Mouse (Mus musculus) bone marrow, adult 2 months (tissue): ENCODE data around the gene Kiz. TPM values are rescaled to one million over a fixed set of nuclear protein-coding genes. Genes with fewer than 3 reads are reported as not detected.
A peak's percentile ranks its signal among the peaks of the same experiment; 100 is the strongest.

Experiments used
- H3K27ac ChIP-seq: fragments of 200-500 bp; 2 replicates; pipeline ENCODE4 v1.5.1; 2012; ENCODE audit warnings: low read depth, mild to moderate bottlenecking, control low read depth, inconsistent platforms, low read length; ENCODE audit not compliant: control insufficient read depth, poor library complexity, insufficient read depth
- H3K4me1 ChIP-seq: fragments of 200-500 bp; 2 replicates; pipeline ENCODE4 v1.6.1; 2011; ENCODE audit warnings: low read length; ENCODE audit not compliant: control insufficient read depth, insufficient read depth
- H3K4me3 ChIP-seq: fragments of 200-500 bp; replicated peaks from 2 replicates; pipeline ENCODE3; 2011; ENCODE audit warnings: mild to moderate bottlenecking, low read depth, low read length, control low read depth; ENCODE audit not compliant: control insufficient read depth
- CTCF ChIP-seq: fragments of 200-500 bp; IDR thresholded peaks from 2 replicates; pipeline ENCODE4 v1.5.1; 2011; ENCODE audit warnings: low read length, control low read depth; ENCODE audit not compliant: control insufficient read depth, insufficient read depth
- POLR2A ChIP-seq: fragments of 200-500 bp; IDR thresholded peaks from 2 replicates; pipeline ENCODE4 v1.6.1; 2011; ENCODE audit warnings: low read depth, mild to moderate bottlenecking, control low read depth, low read length, borderline replicate concordance; ENCODE audit not compliant: control insufficient read depth
- WGBS: fragments of 180-500 bp; shearing (Covaris S2); methylation state at CpG from one replicate; pipeline ENCODE4 v1.1.7; 2018; 5-methylcytosine and 5-hydroxymethylcytosine counted together
- polyA plus RNA-seq: library from polyadenylated mRNA; stranded (reverse); fragments of >200 nt; gene quantifications from 2 replicates; pipeline ENCODE4 v1.2.4, GENCODE M21; 2011; ENCODE audit warnings: low replicate concordance; ENCODE audit not compliant: missing spikeins, insufficient read depth, insufficient read length

The Kiz gene
- polyA plus RNA-seq, 1 experiment, result 37.8 TPM

DNA sequence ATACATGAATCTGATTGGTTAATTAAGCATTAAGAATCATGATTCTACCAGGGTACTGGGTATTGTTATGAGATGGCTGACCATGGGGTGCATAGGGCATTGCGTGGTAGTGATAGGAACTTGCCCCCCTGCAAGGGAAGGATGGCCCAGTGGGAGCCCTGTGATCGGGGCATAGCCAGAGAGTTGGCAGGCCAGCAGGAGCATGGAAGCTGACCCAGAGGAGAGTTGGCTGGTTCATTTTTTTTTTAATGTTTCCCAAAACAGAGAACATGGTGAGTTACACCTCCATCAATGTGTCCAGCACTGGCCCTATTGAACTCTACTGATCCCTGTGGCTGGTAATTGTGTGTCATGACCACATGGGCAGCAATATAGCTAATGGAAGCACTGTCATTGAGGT, 127.1 kb downstream of the Kiz start:
- H3K4me3 ChIP-seq, result no peak overlapping the region
- H3K4me1 ChIP-seq, result no peaks in the 10 kb centered on the region
- WGBS, result 84% methylated on average over 2 of the region's 2 CpGs
- no peak overlapping the region for H3K27ac ChIP-seq
- TF ChIP-seq POLR2A (no peak), CTCF (no peak)

DNA sequence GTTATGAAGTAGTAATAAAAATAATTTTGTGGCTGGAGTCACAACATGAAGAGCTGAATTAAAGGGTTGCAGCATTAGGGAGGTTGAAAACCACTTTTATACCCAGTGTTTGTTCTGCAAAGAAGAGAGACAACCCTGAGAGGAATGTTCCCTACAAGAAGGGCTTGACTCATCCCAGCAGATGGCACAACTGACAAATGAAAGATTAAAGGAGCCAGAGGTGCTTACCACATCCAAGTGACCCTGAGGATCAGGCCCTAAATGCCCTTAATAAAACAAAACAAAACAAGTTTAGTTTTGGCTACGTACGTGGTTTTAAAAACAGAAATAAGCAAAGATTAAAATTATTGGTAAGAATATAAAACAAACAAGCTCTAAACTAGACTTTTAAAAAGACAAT, 129.2 kb downstream of the Kiz start:
- WGBS, result 89% methylated on average over 2 of the region's 2 CpGs
- no peak for TF ChIP-seq CTCF
- no peak for TF ChIP-seq POLR2A
- no peaks in the 10 kb centered on the region for H3K4me1 ChIP-seq

DNA sequence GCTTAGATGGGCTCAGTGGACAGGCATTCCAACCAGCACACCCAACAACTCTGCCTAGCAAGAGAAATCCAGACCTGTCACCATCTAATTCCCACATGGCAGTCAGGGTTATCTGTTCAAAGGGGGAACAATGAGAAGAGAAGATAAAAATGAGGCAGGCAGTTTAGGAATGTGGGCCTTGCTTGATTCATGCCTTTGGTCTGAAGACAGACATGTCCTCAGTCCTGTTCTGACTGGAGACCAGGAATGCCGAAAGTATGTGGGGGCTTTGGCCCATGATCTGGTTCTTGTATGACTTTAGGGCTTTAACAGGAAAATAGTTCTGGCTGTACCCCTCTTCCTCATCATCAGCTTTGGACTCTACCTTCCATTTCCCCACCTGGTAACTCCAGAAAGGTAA, 130.1 kb downstream of the Kiz start:
- H3K27ac ChIP-seq, result no peak overlapping the region
- no peaks in the 10 kb centered on the region for H3K4me1 ChIP-seq
- WGBS, result 87% methylated on average over 1 of the region's 1 CpGs
- TF ChIP-seq CTCF, result no peak
- no peak for TF ChIP-seq POLR2A
- H3K4me3 ChIP-seq, result no peak overlapping the region

More for the DNA sequence above, 129.2 kb downstream of the Kiz start:
- no peak overlapping the region for H3K4me3 ChIP-seq
- no peak overlapping the region for H3K27ac ChIP-seq

DNA sequence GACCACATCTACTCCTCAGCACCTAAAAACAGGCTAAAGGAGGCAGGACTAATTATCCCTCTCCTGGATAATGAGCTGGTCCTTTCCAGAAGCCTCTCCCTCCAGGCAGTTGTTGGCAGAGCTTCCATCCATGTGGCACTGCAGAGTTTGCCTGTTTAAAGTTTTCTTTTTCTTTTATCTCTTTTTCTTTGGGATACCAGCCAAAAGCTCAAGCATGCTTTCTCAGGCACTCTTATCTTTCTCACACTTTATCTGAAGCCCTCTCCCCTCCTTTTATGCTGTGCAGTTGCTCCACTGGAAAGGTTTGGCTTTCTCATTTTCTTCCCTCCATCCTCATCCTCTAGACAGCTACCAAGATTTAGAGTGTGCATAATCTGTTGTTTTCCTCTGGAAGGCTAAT, 130.8 kb downstream of the Kiz start:
- Histone ChIP-seq H3K4me1 (no peaks in the 10 kb centered on the region), H3K27ac (no peak overlapping the region), H3K4me3 (no peak overlapping the region)
- TF ChIP-seq POLR2A (no peak), CTCF (no peak)

DNA sequence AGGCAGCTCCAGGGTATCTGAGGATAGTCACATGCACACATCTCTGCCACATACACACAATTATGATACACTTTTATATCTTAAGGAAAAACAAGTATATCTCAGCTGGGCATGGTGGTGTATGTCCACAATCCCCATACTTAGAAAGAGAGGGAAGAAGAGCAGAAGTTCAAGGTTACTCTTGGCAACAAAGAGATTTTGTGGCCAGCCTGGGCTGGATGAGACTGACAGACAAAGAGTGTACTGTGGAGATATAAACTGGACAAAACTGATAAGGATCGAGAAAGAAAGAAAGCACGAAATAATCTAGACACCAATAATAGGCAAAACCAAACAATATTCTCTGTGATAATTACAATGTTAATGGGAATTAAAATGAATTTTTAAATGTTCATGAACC, 151.6 kb downstream of the Kiz start:
- H3K27ac ChIP-seq, result no peak overlapping the region
- TF ChIP-seq CTCF (no peak), POLR2A (no peak)
- H3K4me1 ChIP-seq, result peaks cover 4% of the 10 kb centered on the region
- H3K4me3 ChIP-seq, result no peak overlapping the region
- 58% methylated on average over 2 of the region's 2 CpGs for WGBS

DNA sequence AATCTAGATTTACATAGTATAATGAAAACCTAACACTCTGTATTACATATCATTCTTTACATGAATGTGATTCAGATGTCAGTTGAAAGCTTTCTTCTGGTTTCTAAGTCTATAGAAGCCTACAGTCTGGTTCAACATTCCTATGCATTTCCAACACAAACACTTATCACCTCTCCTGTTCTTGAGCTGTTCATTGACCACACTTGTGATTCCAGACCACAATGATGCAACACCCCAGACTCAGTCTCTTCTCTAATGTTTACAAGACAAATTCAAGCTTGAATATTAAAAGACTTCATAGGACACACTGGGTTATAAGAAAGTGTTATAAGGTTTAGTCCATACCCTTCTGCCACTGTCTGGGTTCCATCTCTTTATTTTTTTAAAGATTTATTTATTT, 153.4 kb downstream of the Kiz start:
- Histone ChIP-seq H3K27ac (no peak overlapping the region), H3K4me1 (peaks cover 4% of the 10 kb centered on the region), H3K4me3 (no peak overlapping the region)
- TF ChIP-seq CTCF (no peak), POLR2A (no peak)

DNA sequence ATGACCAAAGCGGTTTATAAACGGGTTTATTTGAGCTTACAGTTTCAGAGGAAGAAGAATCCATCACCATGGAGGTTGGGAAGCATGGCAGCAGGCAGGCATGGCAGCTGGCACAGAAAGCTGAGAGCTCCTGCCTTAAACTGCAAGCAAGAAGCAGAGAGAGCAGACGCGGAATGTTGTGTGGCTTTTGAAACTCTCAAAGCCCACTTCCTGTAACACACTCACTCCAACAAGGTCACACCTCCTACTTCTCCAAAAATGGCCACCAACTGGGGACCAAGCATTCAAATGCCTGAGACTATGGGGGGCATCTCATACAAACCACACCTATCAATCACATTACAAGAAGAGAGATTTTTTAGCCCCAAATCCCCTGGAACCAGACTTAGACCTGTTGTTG, 154.5 kb downstream of the Kiz start:
- peaks cover 4% of the 10 kb centered on the region for H3K4me1 ChIP-seq
- TF ChIP-seq CTCF, result no peak
- no peak for TF ChIP-seq POLR2A
- 53% methylated on average over 4 of the region's 4 CpGs for WGBS
- H3K27ac ChIP-seq, result peak overlapping the region; percentile 85
- H3K4me3 ChIP-seq, result no peak overlapping the region

DNA sequence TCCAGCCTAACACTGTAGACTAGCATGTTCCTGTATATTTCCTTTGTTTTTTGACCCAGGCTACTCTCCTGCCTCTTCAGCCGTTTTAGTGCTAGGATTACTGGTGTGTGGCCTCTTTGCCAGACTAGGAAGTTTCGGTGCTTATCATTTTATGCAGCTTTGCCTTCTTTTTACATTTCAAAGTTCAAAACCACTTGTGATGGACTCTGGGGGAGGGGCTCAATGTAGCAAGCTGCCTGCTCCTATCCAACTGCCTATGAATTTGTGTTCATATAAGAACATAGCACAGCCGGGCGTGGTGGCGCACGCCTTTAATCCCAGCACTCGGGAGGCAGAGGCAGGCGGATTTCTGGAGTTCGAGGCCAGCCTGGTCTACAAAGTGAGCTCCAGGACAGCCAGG, 155.3 kb downstream of the Kiz start:
- no peak overlapping the region for H3K27ac ChIP-seq
- WGBS, result 70% methylated on average over 9 of the region's 9 CpGs
- H3K4me1 ChIP-seq, result peaks cover 4% of the 10 kb centered on the region
- H3K4me3 ChIP-seq, result no peak overlapping the region
- TF ChIP-seq POLR2A (no peak), CTCF (no peak)

DNA sequence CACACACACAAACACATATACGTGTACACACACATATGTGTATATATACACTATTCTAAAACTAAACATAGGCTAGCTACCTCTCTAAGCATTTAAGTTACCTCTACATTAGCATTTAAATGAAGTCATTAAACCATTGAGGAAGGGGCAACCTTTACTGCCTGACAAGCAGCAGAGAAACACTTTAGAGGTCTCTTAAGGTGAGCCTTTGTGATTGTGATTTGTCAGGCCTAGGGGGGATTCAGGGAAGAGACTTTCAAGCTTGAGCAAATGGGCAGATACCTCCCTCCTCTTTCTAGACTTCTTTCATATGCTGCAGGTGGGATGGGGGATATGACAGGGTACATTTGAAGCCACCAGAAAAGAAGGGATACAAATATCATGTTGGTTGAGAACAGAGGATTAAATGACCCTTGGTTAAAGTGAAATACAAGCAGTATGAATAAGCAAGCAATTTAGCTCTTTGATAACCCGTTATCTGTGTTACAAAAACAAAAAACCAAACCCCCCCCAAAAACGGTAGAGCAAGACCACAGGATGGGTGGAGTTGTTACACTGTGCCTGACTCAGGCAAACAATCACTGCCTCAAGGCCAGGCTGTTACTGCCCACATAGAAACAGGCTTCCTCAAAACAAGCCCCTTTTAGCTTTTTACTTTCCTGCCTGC, 155.9 kb downstream of the Kiz start:
- no peak overlapping the region for H3K4me3 ChIP-seq
- WGBS, result 31% methylated on average over 3 of the region's 3 CpGs
- peak overlapping the region; percentile 87; the same call in 1 of the 2 replicates for H3K27ac ChIP-seq
- no peak for TF ChIP-seq CTCF
- no peak for TF ChIP-seq POLR2A
- peaks cover 5% of the 10 kb centered on the region for H3K4me1 ChIP-seq
